Mouse (Mus musculus) neural tube, embryonic 13.5 days (tissue): ENCODE measurements around the gene Mphosph9. TPM values are rescaled to one million over a fixed set of nuclear protein-coding genes. Genes with fewer than 3 reads are reported as not detected.

Experiments
- ATAC-seq: fragments of 200-750 bp; cut with Nextera tagmentation; 2 replicates; pipeline ENCODE4 v1.8.0; 2017; ENCODE audit warnings: low read depth, mild to moderate bottlenecking, moderate TSS enrichment, moderate library complexity
- H3K27ac ChIP-seq: fragments of 300-500 bp; sonication (generic); replicated peaks from 2 replicates; pipeline ENCODE4 v1.5.1; 2015; ENCODE audit warnings: moderate library complexity, mild to moderate bottlenecking, inconsistent platforms
- H3K27me3 ChIP-seq: fragments of 300-500 bp; sonication (generic); 2 replicates; pipeline ENCODE4 v1.6.1; 2015; ENCODE audit warnings: mild to moderate bottlenecking, inconsistent platforms
- H3K36me3 ChIP-seq: fragments of 300-500 bp; sonication (generic); 2 replicates; pipeline ENCODE4 v1.6.1; 2015; ENCODE audit warnings: mild to moderate bottlenecking, inconsistent platforms
- H3K4me1 ChIP-seq: fragments of 300-500 bp; sonication (generic); replicated peaks from 2 replicates; pipeline ENCODE4 v1.6.1; 2015; ENCODE audit warnings: inconsistent platforms
- H3K4me2 ChIP-seq: fragments of 300-500 bp; sonication (generic); 2 replicates; pipeline ENCODE4 v1.6.1; 2015; ENCODE audit warnings: inconsistent platforms, mild to moderate bottlenecking, moderate library complexity
- H3K4me3 ChIP-seq: fragments of 300-500 bp; sonication (generic); 2 replicates; pipeline ENCODE4 v1.5.1; 2015; ENCODE audit warnings: mild to moderate bottlenecking, inconsistent platforms
- H3K9ac ChIP-seq: fragments of 300-500 bp; sonication (generic); 2 replicates; pipeline ENCODE4 v1.6.1; 2015; ENCODE audit warnings: moderate library complexity, mild to moderate bottlenecking, inconsistent platforms
- H3K9me3 ChIP-seq: fragments of 300-500 bp; sonication (generic); 2 replicates; pipeline ENCODE4 v1.6.1; 2016; ENCODE audit warnings: inconsistent platforms
- WGBS: fragments of 180-500 bp; shearing (Covaris S2); methylation state at CpG from one replicate; pipeline ENCODE4 v1.1.7; 2015; 5-methylcytosine and 5-hydroxymethylcytosine counted together
- polyA plus RNA-seq: library from polyadenylated mRNA; unstranded; fragments of >200 nt; fragmentation: Nextera tagmentation; extraction: Ambion mirVana; gene quantifications from 2 replicates; pipeline ENCODE4 v1.2.1, GENCODE M21; 2015

Gene Mphosph9
- polyA plus RNA-seq, 1 experiment from 2014 or later = 14.5 TPM

GRCm38 (mm10) chr5:124205211-124205610 lies 122.6 kb downstream of the Mphosph9 start:
- H3K9me3 ChIP-seq = no peaks in the 10 kb centered on the region
- H3K4me2 ChIP-seq = no peak overlapping the region
- no peak overlapping the region for H3K4me3 ChIP-seq
- H3K4me1 ChIP-seq = peaks cover 55% of the 10 kb centered on the region
- H3K27ac ChIP-seq = no peak overlapping the region
- no peak for ATAC-seq
- no peak overlapping the region for H3K9ac ChIP-seq
- H3K36me3 ChIP-seq = no peaks in the 10 kb centered on the region
- WGBS = 71% methylated on average over 9 of the region's 9 CpGs
- no peaks in the 10 kb centered on the region for H3K27me3 ChIP-seq

- H3K27ac ChIP-seq = no peak overlapping the region
- no peak overlapping the region for H3K9ac ChIP-seq
- 92% methylated on average over 9 of the region's 9 CpGs for WGBS
- H3K4me2 ChIP-seq = no peak overlapping the region
- H3K36me3 ChIP-seq = no peaks in the 10 kb centered on the region
- H3K9me3 ChIP-seq = no peaks in the 10 kb centered on the region
- no peak for ATAC-seq
- H3K27me3 ChIP-seq = no peaks in the 10 kb centered on the region
- peaks cover 52% of the 10 kb centered on the region for H3K4me1 ChIP-seq
- H3K4me3 ChIP-seq = no peak overlapping the region
Measured at GRCm38 (mm10) chr5:124204127-124204794, 123.5 kb downstream of the Mphosph9 start.

- Histone ChIP-seq H3K4me3 (no peak overlapping the region), H3K9ac (no peak overlapping the region), H3K27me3 (no peaks in the 10 kb centered on the region), H3K4me1 (peaks cover 49% of the 10 kb centered on the region), H3K36me3 (no peaks in the 10 kb centered on the region), H3K9me3 (no peaks in the 10 kb centered on the region), H3K4me2 (no peak overlapping the region), H3K27ac (no peak overlapping the region)
- ATAC-seq = no peak
- WGBS = 90% methylated on average over 4 of the region's 4 CpGs
Measured at GRCm38 (mm10) chr5:124203251-124203650, 124.5 kb downstream of the Mphosph9 start.

- 71% methylated on average over 4 of the region's 4 CpGs for whole genome bisulfite sequencing
- no peak overlapping the region for H3K4me3 ChIP-seq
- H3K4me1 ChIP-seq = peaks cover 39% of the 10 kb centered on the region
- no peak overlapping the region for H3K4me2 ChIP-seq
- no peaks in the 10 kb centered on the region for H3K36me3 ChIP-seq
- ATAC-seq = no peak
- no peaks in the 10 kb centered on the region for H3K9me3 ChIP-seq
- no peak overlapping the region for H3K27ac ChIP-seq
- H3K9ac ChIP-seq = no peak overlapping the region
- H3K27me3 ChIP-seq = no peaks in the 10 kb centered on the region
Measured at GRCm38 (mm10) chr5:124202071-124202470, 125.7 kb downstream of the Mphosph9 start.

- no peaks in the 10 kb centered on the region for H3K9me3 ChIP-seq
- ATAC-seq = no peak
- H3K27ac ChIP-seq = no peak overlapping the region
- no peaks in the 10 kb centered on the region for H3K36me3 ChIP-seq
- no peak overlapping the region for H3K9ac ChIP-seq
- H3K4me1 ChIP-seq = peaks cover 34% of the 10 kb centered on the region
- no peak overlapping the region for H3K4me2 ChIP-seq
- 77% methylated on average over 2 of the region's 2 CpGs for WGBS
- H3K27me3 ChIP-seq = no peaks in the 10 kb centered on the region
- no peak overlapping the region for H3K4me3 ChIP-seq
Measured at GRCm38 (mm10) chr5:124201564-124201963, 126.2 kb downstream of the Mphosph9 start.

Other genes with a start within 250 kb of the Mphosph9 start
- 8.1 and 10.3 TPM in 2 replicates for gene Abcb9, start 232.2 kb downstream of the Mphosph9 start, polyA plus RNA-seq
- 34.1 TPM in 2 replicates for gene Ogfod2, start 215.7 kb downstream of the Mphosph9 start, polyA plus RNA-seq
- gene Arl6ip4, start 211.9 kb downstream of the Mphosph9 start, polyA plus RNA-seq = 79.1 and 81.1 TPM in 2 replicates
- gene Pitpnm2, start 78.2 kb downstream of the Mphosph9 start, polyA plus RNA-seq = 7.9 and 8.4 TPM in 2 replicates
- gene 2810006K23Rik, start 117 bp upstream of the Mphosph9 start, polyA plus RNA-seq = 16.0 and 17.0 TPM in 2 replicates
- gene Cdk2ap1, start 35.1 kb upstream of the Mphosph9 start, polyA plus RNA-seq = 90.3 and 94.3 TPM in 2 replicates
- 106 and 107 TPM in 2 replicates for gene Sbno1, start 98.0 kb upstream of the Mphosph9 start, polyA plus RNA-seq
- gene Kmt5a, start 112.0 kb upstream of the Mphosph9 start, polyA plus RNA-seq = 34.0 and 37.8 TPM in 2 replicates
- gene Rilpl2, start 150.4 kb upstream of the Mphosph9 start, polyA plus RNA-seq = 19.9 and 20.7 TPM in 2 replicates
- gene Snrnp35, start 155.2 kb upstream of the Mphosph9 start, polyA plus RNA-seq = 26.4 and 27.8 TPM in 2 replicates
- gene Rilpl1, start 203.4 kb upstream of the Mphosph9 start, polyA plus RNA-seq = 14.4 and 16.3 TPM in 2 replicates
- 359 and 384 TPM in 2 replicates for gene Tmed2, start 212.7 kb upstream of the Mphosph9 start, polyA plus RNA-seq
- 24.3 and 24.6 TPM in 2 replicates for gene Ddx55, start 224.9 kb upstream of the Mphosph9 start, polyA plus RNA-seq